Mouse (Mus musculus) CH12.LX (cell line): ENCODE data around the gene Slc25a41.

Experiments used
- CTCF ChIP-seq, 2 experiments: IDR thresholded peaks in 1 of 2; conservative IDR thresholded peaks in 1 of 2; 2 replicates each; pipeline ENCODE4 v1.5.1; 2011 to 2012; ENCODE audit warnings: low read depth in 2 of 2, low read length in 2 of 2, improper control_type of control experiment in 1 of 2, inconsistent platforms in 1 of 2, mild to moderate bottlenecking in 1 of 2, moderate library complexity in 1 of 2
- ETS1 ChIP-seq: conservative IDR thresholded peaks from 2 replicates; pipeline ENCODE4 v1.6.1; 2012; ENCODE audit warnings: low read depth, mild to moderate bottlenecking, inconsistent platforms, low read length, improper control_type of control experiment, moderate library complexity
- NRF1 ChIP-seq: IDR thresholded peaks from 2 replicates; pipeline ENCODE4 v1.6.1; 2014; ENCODE audit warnings: low read depth, mild to moderate bottlenecking, inconsistent platforms, low read length, improper control_type of control experiment, moderate library complexity
- POLR2A ChIP-seq: IDR thresholded peaks from 2 replicates; pipeline ENCODE4 v1.6.1; 2011; ENCODE audit warnings: low read depth, mild to moderate bottlenecking, improper control_type of control experiment, low read length
- RAD21 ChIP-seq: IDR thresholded peaks from 2 replicates; pipeline ENCODE4 v1.6.1; 2011; ENCODE audit warnings: low read depth, mild to moderate bottlenecking, low read length, improper control_type of control experiment, moderate library complexity
- USF1 ChIP-seq: IDR thresholded peaks from 2 replicates; pipeline ENCODE4 v1.6.1; 2014; ENCODE audit warnings: low read depth, mild to moderate bottlenecking, inconsistent platforms, low read length, improper control_type of control experiment
- ZNF384 ChIP-seq: IDR thresholded peaks from 2 replicates; pipeline ENCODE4 v1.6.1; 2012; ENCODE audit warnings: low read depth, low read length, improper control_type of control experiment, inconsistent platforms

- TF ChIP-seq CTCF (conservative IDR thresholded peaks at IDR 0.05 in 1 of 2, IDR thresholded peaks at IDR 0.05 in 1 of 2; ENCODE audit: low read depth in 2 of 2, low read length in 2 of 2) = peak in 1 of 2 experiments; percentile 29; a peak in 1 of 4 replicates
- no peak; the same call in 1 of the 2 replicates for TF ChIP-seq RAD21
- no peak for TF ChIP-seq USF1
- no peak for TF ChIP-seq ETS1
- TF ChIP-seq ZNF384 = no peak
- TF ChIP-seq NRF1 = no peak
- TF ChIP-seq POLR2A = no peak
Measured at GRCm38 (mm10) chr17:57038978-57039377, 2.5 kb downstream of the Slc25a41 start.
